Comparison of ENCODE assay signal across 8 mouse cellular contexts in genomic region chr12:75736296-75736695, GRCm38 (mm10). TPM values are rescaled to one million over a fixed set of nuclear protein-coding genes. Genes with fewer than 3 reads are reported as not detected.
A peak's percentile ranks its signal among the peaks of the same experiment; 100 is the strongest.
DNase-seq lines count a peak whose midpoint lies in the region; ATAC-seq and TF ChIP-seq lines count a peak whose summit lies in the region.

No protein-coding gene starts in this region.

- peaks cover 27% of the 10 kb centered on the region for H3K4me1 ChIP-seq in heart, embryonic 13.5 days
- peaks cover 14% of the 10 kb centered on the region; the same call in 1 of the 2 replicates for H3K4me1 ChIP-seq in heart, embryonic 12.5 days (replicated peaks)
- H3K4me1 ChIP-seq in liver, embryonic 11.5 days (replicated peaks; ENCODE audit: control insufficient read depth, insufficient read depth, low read length) = peaks cover 13% of the 10 kb centered on the region; the same call in 1 of the 2 replicates
- peaks cover 25% of the 10 kb centered on the region for H3K4me1 ChIP-seq in hindbrain, embryonic 15.5 days (replicated peaks)
- H3K4me1 ChIP-seq in liver, embryonic 14.5 days (replicated peaks; ENCODE audit: control insufficient read depth in 2 of 2, insufficient read depth in 2 of 2, low read length in 1 of 2) = peaks cover 4 to 5% of the 10 kb centered on the region in 2 experiments

- H3K36me3 ChIP-seq in heart, embryonic 13.5 days = no peaks in the 10 kb centered on the region
- no peaks in the 10 kb centered on the region for H3K36me3 ChIP-seq in heart, embryonic 12.5 days
- no peaks in the 10 kb centered on the region for H3K36me3 ChIP-seq in liver, embryonic 11.5 days (ENCODE audit: control insufficient read depth, insufficient read depth, low read length)
- no peaks in the 10 kb centered on the region for H3K36me3 ChIP-seq in hindbrain, embryonic 15.5 days
- no peaks in the 10 kb centered on the region for H3K36me3 ChIP-seq in liver, embryonic 14.5 days (replicated peaks; ENCODE audit: control insufficient read depth, insufficient read depth, low read depth)

- no peak overlapping the region for H3K4me3 ChIP-seq in heart, embryonic 13.5 days
- H3K4me3 ChIP-seq in heart, embryonic 12.5 days = no peak overlapping the region
- H3K4me3 ChIP-seq in liver, embryonic 11.5 days (ENCODE audit: low read depth, low read length) = no peak overlapping the region
- H3K4me3 ChIP-seq in hindbrain, embryonic 15.5 days = peak overlapping the region; percentile 80; the same call in 1 of the 2 replicates
- H3K4me3 ChIP-seq in liver, embryonic 14.5 days (ENCODE audit: insufficient read depth in 1 of 2, low read depth in 2 of 2, low read length in 2 of 2) = no peak overlapping the region

- 72% methylated on average over 4 of the region's 4 CpGs for WGBS in heart, embryonic 13.5 days
- 71% methylated on average over 4 of the region's 4 CpGs for WGBS in heart, embryonic 12.5 days
- 73% methylated on average over 4 of the region's 4 CpGs for WGBS in liver, embryonic 11.5 days
- 76% methylated on average over 4 of the region's 4 CpGs for WGBS in hindbrain, embryonic 15.5 days
- WGBS in liver, embryonic 14.5 days (ENCODE audit: insufficient replicate concordance) = 60% methylated on average over 4 of the region's 4 CpGs

- no peak overlapping the region for H3K27ac ChIP-seq in heart, embryonic 13.5 days (replicated peaks)
- no peak overlapping the region for H3K27ac ChIP-seq in heart, embryonic 12.5 days (ENCODE audit: poor library complexity, severe bottlenecking)
- no peak overlapping the region for H3K27ac ChIP-seq in liver, embryonic 11.5 days (ENCODE audit: low read depth, low read length)
- no peak overlapping the region for H3K27ac ChIP-seq in hindbrain, embryonic 15.5 days (replicated peaks)
- H3K27ac ChIP-seq in liver, embryonic 14.5 days = no peak overlapping the region

- no peak for DNase-seq in liver, embryonic 11.5 days (ENCODE audit: low spot score)
- DNase-seq in liver = no peak
- DNase-seq in liver, embryonic 14.5 days (ENCODE audit: low read depth in 3 of 3, low spot score in 3 of 3) = no peak
- no peak for DNase-seq in urinary bladder, postnatal 25 days (ENCODE audit: low spot score)
- DNase-seq in lung, postnatal 4 days = no peak

- no peaks in the 10 kb centered on the region for H3K9me3 ChIP-seq in heart, embryonic 13.5 days
- no peaks in the 10 kb centered on the region for H3K9me3 ChIP-seq in heart, embryonic 12.5 days (replicated peaks)
- H3K9me3 ChIP-seq in liver, embryonic 11.5 days (ENCODE audit: control insufficient read depth, low read length) = no peaks in the 10 kb centered on the region
- H3K9me3 ChIP-seq in hindbrain, embryonic 15.5 days = no peaks in the 10 kb centered on the region
- H3K9me3 ChIP-seq in liver, embryonic 14.5 days (ENCODE audit: control insufficient read depth, low read length) = no peaks in the 10 kb centered on the region

- ATAC-seq in heart, embryonic 13.5 days (ENCODE audit: extremely low read depth, insufficient number of reproducible peaks, low FRiP score, low TSS enrichment) = no peak
- no peak for ATAC-seq in heart, embryonic 12.5 days (ENCODE audit: insufficient number of reproducible peaks, low FRiP score)
- no peak for ATAC-seq in liver, embryonic 11.5 days (replicated peaks; ENCODE audit: low FRiP score)
- no peak for ATAC-seq in hindbrain, embryonic 15.5 days (ENCODE audit: low FRiP score, low read depth)
- ATAC-seq in liver, embryonic 14.5 days (ENCODE audit: insufficient read depth) = no peak

- H3K27me3 ChIP-seq in heart, embryonic 13.5 days (replicated peaks) = no peaks in the 10 kb centered on the region
- H3K27me3 ChIP-seq in heart, embryonic 12.5 days (replicated peaks) = no peaks in the 10 kb centered on the region
- H3K27me3 ChIP-seq in liver, embryonic 11.5 days (replicated peaks; ENCODE audit: control insufficient read depth, insufficient read depth, low read length) = no peaks in the 10 kb centered on the region
- H3K27me3 ChIP-seq in hindbrain, embryonic 15.5 days = no peaks in the 10 kb centered on the region
- H3K27me3 ChIP-seq in liver, embryonic 14.5 days (ENCODE audit: control insufficient read depth, insufficient read depth, low read length) = no peaks in the 10 kb centered on the region

- TF ChIP-seq CTCF in liver, embryonic 14.5 days (IDR thresholded peaks at IDR 0.05; ENCODE audit: low read depth) = no peak

- TF ChIP-seq EP300 in liver, embryonic 14.5 days (IDR thresholded peaks at IDR 0.05; ENCODE audit: low read depth) = no peak

- H3K4me2 ChIP-seq in heart, embryonic 13.5 days = peak overlapping the region; percentile 85
- H3K4me2 ChIP-seq in heart, embryonic 12.5 days = no peak overlapping the region
- H3K4me2 ChIP-seq in liver, embryonic 11.5 days = peak overlapping the region; percentile 94; the same call in 1 of the 2 replicates
- H3K4me2 ChIP-seq in hindbrain, embryonic 15.5 days = peak overlapping the region; percentile 73
- H3K4me2 ChIP-seq in liver, embryonic 14.5 days (ENCODE audit: low read depth) = peak overlapping the region; percentile 79

- no peak overlapping the region for H3K9ac ChIP-seq in heart, embryonic 13.5 days
- H3K9ac ChIP-seq in heart, embryonic 12.5 days = no peak overlapping the region
- H3K9ac ChIP-seq in liver, embryonic 11.5 days (ENCODE audit: low read depth, low read length) = no peak overlapping the region
- H3K9ac ChIP-seq in hindbrain, embryonic 15.5 days = no peak overlapping the region
- no peak overlapping the region for H3K9ac ChIP-seq in liver, embryonic 14.5 days (replicated peaks)

RNA-seq across cellular contexts. Expression of gene Sgpp1, which starts 0.8 kb away (rescaled TPM):
- polyA plus RNA-seq in heart, embryonic 13.5 days (2015; fragmentation: Nextera tagmentation; extraction: Ambion mirVana) = 13.3 and 16.2 TPM in 2 replicates
- polyA plus RNA-seq in heart, embryonic 12.5 days (2016; fragmentation: Nextera tagmentation; extraction: Ambion mirVana) = 24.0 and 25.4 TPM in 2 replicates
- polyA plus RNA-seq in liver, embryonic 11.5 days (2014; fragmentation: Nextera tagmentation; extraction: Ambion mirVana) = 21.0 and 23.6 TPM in 2 replicates
- polyA plus RNA-seq in hindbrain, embryonic 15.5 days (2015; fragmentation: Nextera tagmentation; extraction: Ambion mirVana) = 12.2 and 13.3 TPM in 2 replicates
- 9.1 and 9.2 TPM in 2 replicates for polyA plus RNA-seq in liver, embryonic 14.5 days (2012; rRNA removed)
- 17.7 and 19.1 TPM in 2 replicates for polyA plus RNA-seq in liver, embryonic 14.5 days (2014; fragmentation: Nextera tagmentation; extraction: Ambion mirVana)
